Mouse (Mus musculus): Measurements from ENCODE around the gene Sp9. TPM values are rescaled to one million over a fixed set of nuclear protein-coding genes. Genes with fewer than 3 reads are reported as not detected.

Sp9 gene
- polyA plus RNA-seq, 3 experiments from 2014 or later = not detected

GRCm38 (mm10) chr2:73275261-73276040 lies 3.7 kb downstream of the Sp9 start:
- ATAC-seq = no peak

- ATAC-seq = no peak
Observed at GRCm38 (mm10) chr2:73276141-73276571, 4.4 kb downstream of the Sp9 start.

- no peak for ATAC-seq
Observed at GRCm38 (mm10) chr2:73277021-73277708, 5.4 kb downstream of the Sp9 start.

GRCm38 (mm10) chr2:73277709-73278075 lies 6.0 kb downstream of the Sp9 start:
- ATAC-seq = no peak

GRCm38 (mm10) chr2:73278131-73278854 lies 6.6 kb downstream of the Sp9 start:
- ATAC-seq = peak; percentile 73

GRCm38 (mm10) chr2:73278869-73279268 lies 7.1 kb downstream of the Sp9 start:
- ATAC-seq = peak; percentile 11

GRCm38 (mm10) chr2:73279271-73280038 lies 7.7 kb downstream of the Sp9 start:
- ATAC-seq = no peak

GRCm38 (mm10) chr2:73280356-73281047 lies 8.8 kb downstream of the Sp9 start:
- ATAC-seq = no peak

- ATAC-seq = no peak
Observed at GRCm38 (mm10) chr2:73281048-73281661, 9.4 kb downstream of the Sp9 start.

GRCm38 (mm10) chr2:73281707-73282106 lies 10.0 kb downstream of the Sp9 start:
- ATAC-seq = no peak

- ATAC-seq = no peak
Observed at GRCm38 (mm10) chr2:73285630-73286029, 13.9 kb downstream of the Sp9 start.

GRCm38 (mm10) chr2:73291130-73291529 lies 19.4 kb downstream of the Sp9 start:
- ATAC-seq = no peak

- ATAC-seq = no peak
Observed at GRCm38 (mm10) chr2:73295023-73295422, 23.3 kb downstream of the Sp9 start.

- ATAC-seq = peak; percentile 21
Observed at GRCm38 (mm10) chr2:73298154-73298553, 26.4 kb downstream of the Sp9 start.

- ATAC-seq = no peak
Observed at GRCm38 (mm10) chr2:73298841-73299240, 27.1 kb downstream of the Sp9 start.

- no peak for ATAC-seq
Observed at GRCm38 (mm10) chr2:73301979-73302378, 30.3 kb downstream of the Sp9 start.

- ATAC-seq = no peak
Observed at GRCm38 (mm10) chr2:73302722-73303121, 31.0 kb downstream of the Sp9 start.

GRCm38 (mm10) chr2:73304506-73304905 lies 32.8 kb downstream of the Sp9 start:
- ATAC-seq = no peak

GRCm38 (mm10) chr2:73306006-73306405 lies 34.3 kb downstream of the Sp9 start:
- ATAC-seq = no peak

- ATAC-seq = peak; percentile 97
Observed at GRCm38 (mm10) chr2:73312152-73313116, 40.7 kb downstream of the Sp9 start, which contains the start of the genes Scrn3 and Cir1. Gene Scrn3 (plus strand): TSS chr2:73312601. Gene Cir1 (minus strand): TSS chr2:73312701.

Measured in inflammation-experienced regulatory T-cells, adult 6 months (primary cell).